Mouse (Mus musculus) limb, embryonic 15.5 days (tissue): ENCODE data around the gene Dusp5. TPM values are rescaled to one million over a fixed set of nuclear protein-coding genes. Genes with fewer than 3 reads are reported as not detected.

Experiments
- polyA plus RNA-seq: library from polyadenylated mRNA; unstranded; fragments of >200 nt; fragmentation: Nextera tagmentation; extraction: Ambion mirVana; gene quantifications from 2 replicates; pipeline ENCODE4 v1.2.1, GENCODE M21; 2015

Gene Dusp5
- polyA plus RNA-seq, 1 experiment from 2014 or later = 3.8 TPM

Other genes with a start within 250 kb of the Dusp5 start
- 35.4 and 40.1 TPM in 2 replicates for gene Mxi1, start 218.6 kb upstream of the Dusp5 start, polyA plus RNA-seq
- 2.2 TPM in 1 of 2 replicates, not detected in the other for gene Gm10197, start 157.3 kb upstream of the Dusp5 start, polyA plus RNA-seq
- 35.9 and 37.5 TPM in 2 replicates for gene Smndc1, start 138.5 kb upstream of the Dusp5 start, polyA plus RNA-seq
- 278 and 285 TPM in 2 replicates for gene Nutf2-ps1, start 60.0 kb downstream of the Dusp5 start, polyA plus RNA-seq
- 62.2 and 64.0 TPM in 2 replicates for gene Smc3, start 71.3 kb downstream of the Dusp5 start, polyA plus RNA-seq
- 4.0 and 4.9 TPM in 2 replicates for gene Rbm20, start 148.2 kb downstream of the Dusp5 start, polyA plus RNA-seq